Mouse (Mus musculus): ENCODE results near the gene Kcnn3.

Kcnn3 gene

DNA sequence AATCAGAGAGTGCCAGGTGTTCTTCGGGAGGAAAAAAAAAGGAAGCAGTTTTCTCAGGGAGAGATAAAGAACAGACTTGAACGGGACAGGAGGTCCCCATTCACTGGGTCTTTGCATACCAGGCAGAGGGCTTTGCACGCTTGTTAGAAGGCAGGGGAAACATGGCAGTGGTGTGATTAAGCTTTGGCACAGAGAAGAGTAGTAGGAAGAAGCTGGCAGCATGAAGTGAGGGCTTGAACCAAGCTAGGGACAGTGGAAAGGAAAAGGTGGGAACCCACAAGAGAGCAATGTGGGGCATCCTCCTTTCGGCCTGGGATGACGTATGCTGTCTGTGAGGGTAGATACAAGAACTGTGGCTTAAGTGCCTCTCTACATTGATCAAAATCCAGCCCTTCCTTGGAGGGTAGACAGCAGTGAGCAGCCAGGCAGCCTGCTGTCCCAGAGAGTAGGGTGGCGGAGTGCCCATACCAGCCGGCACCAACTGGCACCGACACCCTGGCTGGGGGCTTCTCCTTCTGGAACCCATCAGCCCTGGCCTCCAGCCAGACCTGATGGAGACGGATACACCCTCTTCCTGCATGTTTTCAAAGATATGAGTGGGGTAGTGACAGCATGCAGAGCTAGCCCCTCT, 19.9 kb downstream of the Kcnn3 start:
- TF ChIP-seq GATA4 (IDR thresholded peaks at IDR 0.05; ENCODE audit: insufficient replicate concordance, low read length), result no peak

DNA sequence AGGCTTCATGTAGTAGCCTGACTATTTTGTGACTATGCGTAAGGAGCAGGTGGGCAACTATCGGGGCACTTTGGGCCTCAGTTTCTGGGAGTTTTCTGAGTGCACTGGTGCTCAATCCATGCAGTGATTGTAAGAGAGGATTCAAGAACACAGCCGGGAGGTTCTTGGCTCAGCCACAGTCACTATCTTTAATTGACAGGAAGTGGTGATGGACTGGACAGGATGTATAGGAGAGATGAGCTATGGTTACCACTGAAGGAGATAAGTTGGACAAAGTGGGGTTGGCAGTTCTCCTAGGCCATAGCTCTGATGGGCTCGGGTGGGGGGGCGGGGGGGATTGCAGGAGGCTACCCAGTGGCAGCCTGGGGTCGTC, 20.4 kb downstream of the Kcnn3 start:
- TF ChIP-seq GATA4 (IDR thresholded peaks at IDR 0.05; ENCODE audit: insufficient replicate concordance, low read length), result no peak

DNA sequence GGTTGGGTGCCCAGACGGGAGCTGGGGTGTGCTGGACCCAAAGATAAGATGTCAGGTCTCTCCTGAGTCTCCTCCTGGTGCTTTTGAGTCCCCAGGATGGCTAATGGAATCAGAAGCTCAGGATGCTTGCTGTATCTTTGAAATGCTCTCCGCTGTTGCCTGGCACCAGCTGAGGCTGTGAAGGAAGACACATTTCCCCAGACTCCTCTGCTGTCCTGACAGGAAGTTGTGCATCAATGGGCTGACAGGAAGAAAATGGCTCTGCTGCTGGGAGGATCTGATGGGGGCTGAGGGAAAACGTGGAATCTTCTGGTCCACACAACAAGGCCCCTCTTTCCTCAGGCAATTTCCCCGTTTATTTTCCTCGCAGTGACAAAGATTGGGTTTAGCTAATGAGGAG, 27.0 kb downstream of the Kcnn3 start:
- no peak for TF ChIP-seq GATA4 (IDR thresholded peaks at IDR 0.05; ENCODE audit: insufficient replicate concordance, low read length)

DNA sequence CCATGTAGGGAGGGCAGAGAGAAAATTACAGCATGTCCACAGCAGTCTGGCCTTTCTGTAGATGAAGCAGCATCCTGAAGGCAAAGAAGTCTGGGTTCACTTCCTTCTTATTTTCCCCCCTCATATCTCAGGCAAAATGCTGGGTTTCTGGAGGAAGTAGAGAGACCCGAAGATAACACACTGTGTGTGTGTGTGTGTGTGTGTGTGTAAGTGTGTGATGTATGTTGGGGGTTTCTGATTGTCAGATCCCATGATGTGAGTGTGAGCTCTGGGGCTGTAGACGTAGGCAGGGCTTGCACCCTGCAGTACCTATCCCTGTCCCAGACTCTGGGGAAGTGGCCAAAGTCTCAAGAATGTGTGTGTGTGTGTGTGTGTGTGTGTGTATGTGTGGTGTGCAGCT, 28.8 kb downstream of the Kcnn3 start:
- no peak for TF ChIP-seq GATA4 (IDR thresholded peaks at IDR 0.05; ENCODE audit: insufficient replicate concordance, low read length)

DNA sequence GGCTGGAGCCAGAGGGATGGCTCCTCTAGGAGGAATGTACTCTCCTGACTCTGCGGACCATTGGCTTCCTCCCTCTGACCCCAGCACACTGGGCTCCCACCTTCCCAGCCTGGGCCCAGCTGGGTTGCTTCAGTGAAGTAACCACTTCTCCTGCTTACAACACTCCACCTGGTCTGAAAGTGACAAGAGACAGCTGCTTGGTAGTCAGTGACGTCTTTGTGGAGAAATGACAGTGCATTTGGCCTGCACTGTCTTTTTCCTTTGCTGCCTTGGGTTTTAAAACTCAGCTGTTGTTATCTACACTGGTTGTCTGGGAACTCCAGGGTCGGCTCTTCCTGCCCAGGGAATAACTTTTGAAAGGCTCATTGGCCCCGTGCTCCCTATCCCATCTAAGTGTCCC, 29.5 kb downstream of the Kcnn3 start:
- TF ChIP-seq GATA4 (IDR thresholded peaks at IDR 0.05; ENCODE audit: insufficient replicate concordance, low read length), result no peak

DNA sequence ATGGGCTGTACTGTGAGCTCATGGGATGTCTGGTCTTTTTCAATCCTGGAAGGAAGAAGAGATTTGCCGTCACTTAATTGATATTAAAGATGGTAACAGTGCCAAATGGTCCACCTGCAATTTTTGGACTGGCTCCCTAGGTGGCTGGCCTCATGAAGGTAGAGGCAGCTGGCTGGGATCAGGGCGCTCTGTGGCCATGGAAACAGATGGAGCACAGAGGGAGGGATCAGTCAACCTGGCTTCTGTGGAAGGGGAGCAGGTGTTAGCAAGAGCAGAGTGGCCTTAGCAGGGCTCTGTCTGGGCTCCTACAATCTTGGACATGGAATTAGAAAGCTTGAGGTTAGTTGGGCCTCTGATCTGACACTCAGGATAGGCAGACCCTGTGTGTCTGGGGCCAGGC, 31.9 kb downstream of the Kcnn3 start:
- TF ChIP-seq GATA4 (IDR thresholded peaks at IDR 0.05; ENCODE audit: insufficient replicate concordance, low read length), result no peak

DNA sequence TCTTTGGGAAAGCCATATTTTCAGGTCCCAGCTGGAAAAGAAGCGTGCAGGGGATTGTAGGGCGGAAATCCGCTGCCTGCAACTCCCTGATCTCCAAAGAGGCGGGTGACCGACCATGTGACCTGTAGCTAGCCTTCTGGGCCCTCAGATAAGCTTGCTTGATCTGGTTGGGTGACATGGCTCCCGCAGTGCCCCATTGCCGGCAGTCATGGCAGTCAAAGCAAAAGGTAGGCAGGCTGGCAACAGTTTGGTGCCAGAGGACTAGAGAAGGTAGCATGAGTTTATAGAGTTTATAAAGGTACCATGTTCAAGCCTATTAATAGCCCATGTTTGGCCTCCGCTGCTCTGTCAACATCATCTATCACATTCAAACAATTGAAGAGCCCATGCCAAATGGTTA, 33.5 kb downstream of the Kcnn3 start:
- no peak for TF ChIP-seq GATA4 (IDR thresholded peaks at IDR 0.05; ENCODE audit: insufficient replicate concordance, low read length)

DNA sequence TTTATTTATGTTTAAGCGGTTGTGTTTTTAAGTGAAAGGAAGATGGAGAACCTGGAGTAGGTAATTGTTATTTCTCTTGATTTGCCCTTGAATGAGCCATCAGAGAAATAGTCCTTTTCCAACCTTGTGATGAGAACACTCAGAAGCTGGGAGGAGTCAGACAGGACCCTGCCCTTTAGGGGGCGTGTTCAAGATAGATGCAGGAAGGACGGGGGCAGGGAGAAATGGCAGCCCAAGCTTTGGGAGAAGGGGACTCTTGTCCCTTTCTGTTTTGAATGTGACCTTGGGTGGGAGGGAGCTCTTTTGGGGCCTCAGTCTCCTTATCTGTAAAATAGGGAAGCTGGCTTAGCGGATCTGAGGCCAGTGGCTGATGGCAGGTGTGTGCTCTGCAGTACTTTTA, 34.0 kb downstream of the Kcnn3 start:
- no peak for TF ChIP-seq GATA4 (IDR thresholded peaks at IDR 0.05; ENCODE audit: insufficient replicate concordance, low read length)

DNA sequence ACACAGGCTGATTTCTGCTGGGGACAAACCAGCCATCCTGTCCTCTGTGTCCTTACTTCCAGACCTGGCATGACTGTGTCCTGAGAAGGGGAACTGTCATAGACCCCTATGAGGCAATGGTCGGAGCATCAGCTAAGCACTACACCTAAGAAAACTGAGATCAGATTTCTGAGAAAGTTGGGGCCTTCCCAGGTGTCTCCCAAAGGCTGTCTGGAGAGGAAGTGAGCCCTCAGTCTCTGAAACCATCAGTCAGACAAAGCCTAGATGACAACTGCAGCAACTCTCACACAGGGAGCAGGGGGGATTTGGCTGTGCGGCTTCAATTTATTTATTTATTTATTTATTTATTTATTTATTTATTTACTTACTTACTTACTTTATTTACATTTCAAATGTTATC, 34.6 kb downstream of the Kcnn3 start:
- TF ChIP-seq GATA4 (IDR thresholded peaks at IDR 0.05; ENCODE audit: insufficient replicate concordance, low read length), result no peak

DNA sequence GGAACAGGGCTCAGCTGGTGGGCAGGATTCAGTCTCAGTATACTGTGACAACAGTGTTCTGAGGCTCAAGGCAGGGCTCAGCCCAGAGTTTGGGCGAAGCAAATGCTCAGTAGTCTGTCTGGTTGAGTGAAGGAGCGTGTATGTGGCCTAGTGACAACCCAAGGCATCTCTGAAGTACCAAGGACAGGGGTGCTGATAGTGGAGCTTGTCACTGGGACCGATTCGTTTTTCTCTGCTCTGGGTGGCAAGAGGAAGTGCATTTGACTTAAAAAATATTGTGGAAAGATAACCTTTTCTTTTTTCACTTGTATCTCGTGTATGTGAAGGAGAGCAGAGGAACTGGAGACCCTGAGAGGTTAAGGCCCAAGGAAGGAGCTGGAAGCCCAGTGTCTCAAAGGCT, 37.8 kb downstream of the Kcnn3 start:
- no peak for TF ChIP-seq GATA4 (IDR thresholded peaks at IDR 0.05; ENCODE audit: insufficient replicate concordance, low read length)

DNA sequence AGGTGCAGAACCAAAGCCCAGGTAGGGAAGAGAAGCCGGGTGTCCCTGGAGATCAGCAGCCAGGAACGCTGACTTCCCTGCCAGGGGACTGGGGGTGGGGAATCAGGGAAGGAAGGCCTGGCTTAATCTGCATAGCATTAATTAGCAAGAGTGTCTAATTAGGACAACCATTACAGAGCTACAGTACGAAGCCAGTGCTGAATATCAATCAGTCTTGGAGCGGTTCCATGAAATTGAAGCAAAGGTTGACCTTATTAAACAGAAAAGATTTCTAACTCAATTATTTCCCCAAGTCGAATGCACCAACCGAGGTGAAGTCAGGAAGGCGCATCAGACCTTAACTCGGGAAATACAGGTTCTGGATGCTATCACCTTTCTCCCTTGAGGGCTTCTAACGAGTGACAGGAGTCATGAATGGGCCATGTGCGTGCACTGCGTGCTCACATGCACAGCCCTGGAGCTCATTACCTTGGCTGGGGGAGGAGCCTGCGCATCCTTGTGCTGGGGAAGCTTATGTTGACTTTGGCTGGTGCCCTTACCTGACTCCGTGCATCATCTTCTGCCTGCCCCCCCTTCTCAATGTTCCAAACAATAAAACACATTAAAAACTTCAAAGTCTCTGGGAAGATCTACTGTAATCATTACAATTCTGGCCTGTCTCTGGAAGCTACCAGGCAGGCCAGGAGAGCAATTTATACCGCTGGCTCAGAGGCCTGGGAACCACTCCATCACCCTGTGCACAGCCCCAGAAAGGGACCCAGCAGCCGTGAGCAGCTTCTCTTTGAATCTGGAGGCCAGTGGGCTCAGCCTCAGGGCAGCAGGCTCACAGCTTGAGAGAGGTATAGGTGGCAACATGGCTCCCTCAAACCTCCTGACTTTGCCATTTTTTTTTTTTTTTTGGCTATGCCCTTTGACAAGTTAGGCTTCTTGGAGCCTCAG, 39.3 kb downstream of the Kcnn3 start:
- TF ChIP-seq GATA4 (IDR thresholded peaks at IDR 0.05; ENCODE audit: insufficient replicate concordance, low read length), result no peak

DNA sequence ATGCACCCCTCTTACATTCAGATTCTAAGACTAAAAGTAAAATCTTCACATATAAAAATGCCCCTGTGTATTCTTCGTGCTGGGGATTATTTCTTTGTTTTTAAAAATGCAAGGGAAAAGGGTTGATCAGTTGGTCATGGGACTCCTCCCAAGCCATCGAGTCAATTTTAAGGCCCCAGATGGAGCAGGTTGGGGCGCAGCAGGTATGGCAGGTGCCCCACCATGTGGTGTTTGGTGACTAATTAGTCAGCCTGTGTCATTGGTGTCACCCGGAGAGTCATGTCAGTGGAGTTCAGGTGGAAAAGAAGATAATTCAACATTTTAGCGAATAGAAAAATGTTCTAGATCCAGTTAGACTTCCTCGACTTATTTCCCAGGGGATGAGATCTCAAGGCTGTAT, 41.4 kb downstream of the Kcnn3 start:
- TF ChIP-seq GATA4 (IDR thresholded peaks at IDR 0.05; ENCODE audit: insufficient replicate concordance, low read length), result no peak

DNA sequence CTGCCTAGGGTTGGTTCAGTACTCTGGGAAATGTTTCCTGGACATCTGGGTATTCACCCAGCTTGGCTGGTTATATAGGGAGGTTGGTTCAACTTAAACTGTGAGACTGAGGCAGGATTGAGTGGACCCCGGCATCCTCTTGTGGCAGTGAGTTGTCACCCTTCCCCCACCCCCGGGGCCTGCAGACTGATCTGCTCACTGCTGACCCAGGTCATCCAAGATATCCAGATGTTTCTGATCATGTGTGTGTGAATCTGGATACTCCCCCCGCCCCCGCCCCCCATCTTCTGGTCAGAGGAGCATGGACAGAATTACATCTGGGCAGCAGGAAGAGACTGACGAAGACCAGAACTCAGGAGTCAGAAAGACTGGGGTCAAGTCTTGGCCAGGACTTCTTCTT, 45.4 kb downstream of the Kcnn3 start:
- no peak for TF ChIP-seq GATA4 (IDR thresholded peaks at IDR 0.05; ENCODE audit: insufficient replicate concordance, low read length)

DNA sequence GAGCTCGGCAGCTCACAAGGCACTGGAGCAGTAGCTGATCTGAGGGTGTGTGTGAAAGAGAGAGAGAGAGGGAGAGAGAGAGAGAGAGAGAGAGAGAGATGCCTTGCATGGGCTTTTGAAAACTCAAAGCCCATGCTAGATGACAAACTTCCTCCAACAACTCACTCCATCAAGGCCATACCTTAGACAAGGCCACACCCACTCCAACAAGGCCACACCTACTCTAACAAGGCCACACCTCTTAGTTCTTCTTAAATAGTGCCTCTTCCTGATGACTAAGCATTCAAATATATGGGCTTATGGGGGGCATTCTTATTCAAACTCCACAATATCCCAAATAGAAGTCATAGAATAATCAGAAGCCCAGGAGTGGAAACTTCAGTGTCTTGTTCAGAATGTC, 49.1 kb downstream of the Kcnn3 start:
- no peak for TF ChIP-seq GATA4 (IDR thresholded peaks at IDR 0.05; ENCODE audit: insufficient replicate concordance, low read length)

DNA sequence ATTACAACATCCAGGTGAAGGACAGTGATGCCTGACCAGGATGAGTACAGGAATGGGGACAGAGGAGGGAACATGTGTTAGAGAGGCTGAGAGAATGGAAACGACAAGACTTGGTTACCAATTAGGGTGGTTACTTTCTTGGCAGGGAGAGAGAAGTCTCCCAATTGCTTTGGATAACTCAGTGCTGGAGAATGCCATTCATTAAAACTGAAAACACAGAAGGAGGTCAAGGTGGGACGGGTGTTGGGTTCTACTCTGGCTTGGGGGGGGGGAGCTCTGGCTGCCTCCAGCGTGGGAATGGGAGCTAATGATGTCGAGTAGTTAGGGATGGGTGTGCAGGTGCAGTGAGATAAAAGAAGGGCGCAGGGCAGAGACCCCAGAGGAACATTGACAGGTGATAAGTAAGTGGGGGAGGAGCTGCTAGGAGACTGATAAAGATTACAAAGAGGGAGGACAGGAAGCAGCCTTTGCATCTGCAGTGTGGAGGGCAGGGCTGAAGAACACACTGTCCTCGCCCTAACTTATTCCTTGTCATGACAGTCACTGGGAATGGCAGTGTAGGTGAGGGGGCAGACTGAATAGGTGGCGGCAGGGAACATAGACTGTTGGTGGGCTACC, 49.9 kb downstream of the Kcnn3 start:
- no peak for TF ChIP-seq GATA4 (IDR thresholded peaks at IDR 0.05; ENCODE audit: insufficient replicate concordance, low read length)

DNA sequence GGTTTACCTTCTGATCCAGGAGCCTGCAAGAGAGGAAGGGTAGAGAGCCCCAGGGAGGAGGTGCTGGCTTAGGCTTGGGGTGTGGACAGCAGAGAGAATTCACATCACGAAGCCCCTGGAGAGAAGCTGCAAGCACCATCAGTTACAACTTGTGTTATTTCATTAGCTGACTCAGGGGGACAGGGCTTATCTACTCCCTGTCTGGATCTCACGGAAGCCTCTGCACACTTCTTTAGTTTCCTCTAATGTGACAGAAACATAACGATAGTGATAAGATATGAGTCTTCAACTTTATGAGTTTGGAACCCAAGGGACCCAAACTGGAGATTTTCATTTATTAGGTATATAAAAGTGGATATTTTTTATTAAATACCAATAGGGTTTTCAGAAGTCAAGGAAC, 50.4 kb downstream of the Kcnn3 start:
- no peak for TF ChIP-seq GATA4 (IDR thresholded peaks at IDR 0.05; ENCODE audit: insufficient replicate concordance, low read length)
